Mouse (Mus musculus) kidney, adult 2 months (tissue): ENCODE data around the gene Foxp1. TPM values are rescaled to one million over a fixed set of nuclear protein-coding genes. Genes with fewer than 3 reads are reported as not detected.

Experiments
- DNase-seq: peaks from one replicate; pipeline ENCODE4 v3.0.0; 2021
- H3K27ac ChIP-seq: fragments of 200-500 bp; 2 replicates; pipeline ENCODE4 v1.5.1; 2012; ENCODE audit warnings: low read depth, low read length, control low read depth, inconsistent platforms; ENCODE audit not compliant: insufficient read depth
- H3K27me3 ChIP-seq: fragments of 200-500 bp; replicated peaks from 2 replicates; pipeline ENCODE4 v1.6.1; 2012; ENCODE audit warnings: mild to moderate bottlenecking, moderate library complexity, low read length, inconsistent platforms; ENCODE audit not compliant: control insufficient read depth, insufficient read depth
- H3K36me3 ChIP-seq: fragments of 200-500 bp; 2 replicates; pipeline ENCODE4 v1.6.1; 2012; ENCODE audit warnings: mild to moderate bottlenecking, moderate library complexity, low read length, inconsistent platforms; ENCODE audit not compliant: control insufficient read depth, insufficient read depth
- H3K4me1 ChIP-seq: fragments of 200-500 bp; 2 replicates; pipeline ENCODE4 v1.6.1; 2011; ENCODE audit warnings: low read length; ENCODE audit not compliant: control insufficient read depth, insufficient read depth
- H3K4me3 ChIP-seq: fragments of 200-500 bp; 2 replicates; pipeline ENCODE4 v1.5.1; 2011; ENCODE audit warnings: mild to moderate bottlenecking, low read depth, low read length, control low read depth; ENCODE audit not compliant: insufficient read depth
- CTCF ChIP-seq: fragments of 200-500 bp; conservative IDR thresholded peaks from 2 replicates; pipeline ENCODE4 v1.5.1; 2011; ENCODE audit warnings: low read depth, mild to moderate bottlenecking, control low read depth, low read length, moderate library complexity, mixed read lengths; ENCODE audit not compliant: insufficient read depth, insufficient read length
- POLR2A ChIP-seq: fragments of 200-500 bp; IDR thresholded peaks from one replicate; pipeline ENCODE4 v1.6.1; 2011; ENCODE audit warnings: low read depth, low read length, control low read depth
- WGBS: fragments of 180-500 bp; shearing (Covaris S2); methylation state at CpG from one replicate; pipeline ENCODE4 v1.1.7; 2018; 5-methylcytosine and 5-hydroxymethylcytosine counted together
- polyA plus RNA-seq: library from polyadenylated mRNA; depleted of rRNA; stranded (reverse); fragments of >200 nt; gene quantifications from 2 replicates; pipeline ENCODE4 v1.2.3, GENCODE M21; 2012; rRNA removed

Foxp1 gene
- polyA plus RNA-seq, 1 experiment, result 32.8 TPM

DNA sequence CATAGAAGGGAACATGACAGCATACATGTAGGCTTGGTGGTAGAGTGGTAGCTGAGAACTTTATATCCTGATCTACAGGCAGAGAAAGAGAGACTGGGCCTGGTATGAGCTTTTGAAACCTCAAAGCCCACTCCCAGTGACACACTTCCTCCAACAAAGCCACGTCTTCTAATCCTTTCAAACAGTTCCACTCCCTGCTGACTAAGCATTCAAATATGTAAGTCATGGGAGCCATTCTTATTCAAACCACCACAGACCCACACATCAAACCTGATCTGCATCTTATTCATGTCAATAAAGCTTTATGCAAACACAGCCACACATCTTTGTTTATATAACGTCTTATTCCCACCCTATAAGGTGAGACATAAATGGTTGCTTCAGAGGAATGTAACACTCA is 646.1 kb downstream of the Foxp1 start:
- H3K4me1 ChIP-seq, result no peaks in the 10 kb centered on the region
- H3K27me3 ChIP-seq, result no peaks in the 10 kb centered on the region; the same call in 1 of the 2 replicates
- no peaks in the 10 kb centered on the region for H3K36me3 ChIP-seq
- TF ChIP-seq POLR2A, result no peak
- TF ChIP-seq CTCF, result no peak
- H3K27ac ChIP-seq, result no peak overlapping the region
- no peak overlapping the region for H3K4me3 ChIP-seq
- 84% methylated on average over 2 of the region's 2 CpGs for WGBS
- DNase-seq, result no peak

Other genes starting within 250 kb of the Foxp1 start
- gene Eif4e3, start 144.1 kb upstream of the Foxp1 start, polyA plus RNA-seq, result 6.6 and 8.4 TPM in 2 replicates
- gene Gm20696, start 144.1 kb upstream of the Foxp1 start, polyA plus RNA-seq, result 0.31 and 0.50 TPM in 2 replicates
- 0.99 and 1.2 TPM in 2 replicates for gene Gpr27, start 170.0 kb upstream of the Foxp1 start, polyA plus RNA-seq
- 0.14 and 0.19 TPM in 2 replicates for gene Prok2, start 203.7 kb upstream of the Foxp1 start, polyA plus RNA-seq